Comparison of ENCODE assay signal across 26 mouse cellular contexts in the genomic region with DNA sequence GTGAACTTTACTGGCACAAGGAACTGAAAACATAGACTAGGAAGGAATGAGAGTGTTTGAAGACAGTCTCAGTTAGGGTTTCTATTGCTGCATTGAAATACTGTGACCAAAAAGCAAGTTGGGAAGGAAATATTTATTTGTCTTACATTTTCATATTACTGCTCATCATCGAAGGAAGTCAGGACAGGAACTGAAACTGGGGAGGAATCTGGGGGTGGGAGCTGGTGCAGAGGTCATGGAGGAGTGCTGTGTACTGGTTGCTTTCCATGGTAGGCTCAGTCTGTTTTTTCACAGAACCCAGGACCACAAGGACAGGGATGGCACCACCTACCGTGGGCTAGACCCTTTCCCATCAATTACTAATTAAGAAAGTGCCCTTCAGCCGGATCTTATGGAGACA. TPM values are rescaled to one million over a fixed set of nuclear protein-coding genes. Genes with fewer than 3 reads are reported as not detected.
A peak's percentile ranks its signal among the peaks of the same experiment; 100 is the strongest.
DNase-seq lines count a peak whose midpoint lies in the region; ATAC-seq and TF ChIP-seq lines count a peak whose summit lies in the region.
"Had no signal": no experiment of that assay in that cellular context is flagged by ENCODE, and none has a peak within 500 bp of the region (broad histone marks: within the 10 kb centered on the region; RNA-seq: fewer than 3 reads in every experiment).

No protein-coding gene starts in this region.

- 79% methylated on average over 3 of the region's 3 CpGs for WGBS in lung, postnatal 0 days

- no peaks in the 10 kb centered on the region for H3K27me3 ChIP-seq in lung, postnatal 0 days (replicated peaks; ENCODE audit: insufficient read depth, low read length)
- H3K27me3 ChIP-seq: heart, embryonic 13.5 days; lung, embryonic 15.5 days; midbrain, embryonic 15.5 days; stomach, embryonic 15.5 days had no signal

- H3K4me3 ChIP-seq in lung, postnatal 0 days (ENCODE audit: low read depth, low read length): no peak overlapping the region
- H3K4me3 ChIP-seq: forebrain, embryonic 13.5 days; heart, embryonic 13.5 days; lung, embryonic 15.5 days; midbrain, embryonic 10.5 days; midbrain, embryonic 15.5 days; stomach, embryonic 15.5 days had no signal

- no peaks in the 10 kb centered on the region for H3K9me3 ChIP-seq in lung, postnatal 0 days (ENCODE audit: low read length)
- H3K9me3 ChIP-seq: lung, embryonic 15.5 days; midbrain, embryonic 15.5 days; stomach, embryonic 15.5 days had no signal

- DNase-seq in lung, postnatal 36 days: peak; percentile 57
- no peak for DNase-seq in lung, postnatal 0 days (ENCODE audit: low spot score)
- DNase-seq in B cell, adult 2 months: peak; percentile 59 to 69
- no peak for DNase-seq in cerebellum, adult 8-10 months
- DNase-seq in right cerebral cortex, postnatal 25 days: no peak
- DNase-seq: adrenal gland, postnatal 10 days; cerebellum, adult 11 months; cerebellum, postnatal 10 days; gastrocnemius, postnatal 10 days; heart, postnatal 10 days; kidney, adult 11 months; kidney, postnatal 25 days; liver; lung, postnatal 4 days; right cerebral cortex, adult 18-20 months; thymus, postnatal 14 days had no signal

- no peak overlapping the region for H3K27ac ChIP-seq in lung, postnatal 0 days (ENCODE audit: low read length)
- H3K27ac ChIP-seq: forebrain, embryonic 13.5 days; heart, embryonic 13.5 days; hindbrain, embryonic 14.5 days; lung, embryonic 15.5 days; midbrain, embryonic 15.5 days; stomach, embryonic 15.5 days had no signal

- no peak overlapping the region for H3K4me2 ChIP-seq in lung, postnatal 0 days (replicated peaks; ENCODE audit: low read depth, low read length)
- H3K4me2 ChIP-seq: forebrain, embryonic 13.5 days; heart, embryonic 13.5 days; hindbrain, embryonic 14.5 days; lung, embryonic 15.5 days; midbrain, embryonic 15.5 days; stomach, embryonic 15.5 days had no signal

- ATAC-seq in lung, postnatal 0 days: no peak
- peak; percentile 24; the same call in 1 of the 2 replicates for ATAC-seq in common myeloid progenitor, adult 5-6 weeks (replicated peaks; ENCODE audit: low read depth, poor library complexity, severe bottlenecking)
- ATAC-seq in monocyte, adult 5-6 weeks (replicated peaks; ENCODE audit: insufficient number of reproducible peaks, low FRiP score, low TSS enrichment, poor library complexity, severe bottlenecking): peak; percentile 52
- ATAC-seq: forebrain, embryonic 13.5 days; midbrain, embryonic 15.5 days had no signal

- no peak for TF ChIP-seq CTCF in lung, postnatal 0 days (IDR thresholded peaks at IDR 0.05)

- no peak overlapping the region for H3K9ac ChIP-seq in lung, postnatal 0 days (replicated peaks; ENCODE audit: low read depth)
- H3K9ac ChIP-seq: forebrain, embryonic 13.5 days; heart, embryonic 13.5 days; hindbrain, embryonic 14.5 days; lung, embryonic 15.5 days; midbrain, embryonic 15.5 days; stomach, embryonic 15.5 days had no signal

- no peak for TF ChIP-seq EP300 in lung, postnatal 0 days (IDR thresholded peaks at IDR 0.05)

- H3K4me1 ChIP-seq in lung, postnatal 0 days (ENCODE audit: insufficient read depth, low read depth, low read length): peaks cover 13% of the 10 kb centered on the region
- H3K4me1 ChIP-seq: midbrain, embryonic 15.5 days had no signal

- no peaks in the 10 kb centered on the region for H3K36me3 ChIP-seq in lung, postnatal 0 days (ENCODE audit: insufficient read depth, low read length)
- H3K36me3 ChIP-seq: G1E; heart, embryonic 13.5 days; lung, embryonic 15.5 days; midbrain, embryonic 10.5 days; midbrain, embryonic 15.5 days; stomach, embryonic 15.5 days had no signal

RNA-seq across cellular contexts. Expression of gene Echdc3, which starts 46.3 kb away (rescaled TPM):
- 12.0 and 15.1 TPM in 2 replicates for polyA plus RNA-seq in lung, postnatal 0 days (2015; fragmentation: Nextera tagmentation; extraction: Ambion mirVana)
- 0.78 TPM in 1 of 2 replicates, not detected in the other for total RNA-seq in common myeloid progenitor, adult 5-6 weeks (2017)
- total RNA-seq in monocyte, adult 5-6 weeks (2017): 0.19 TPM in 1 of 3 replicates, not detected in the others
- polyA plus RNA-seq: G1E had no signal

Comparison
In these comparisons a context has a peak if more than half of its experiments do, and no peak if none do; other contexts are left out.
1. DNase-seq: peak in lung, postnatal 36 days (single experiment) and B cell, adult 2 months (2 of 2); none in lung, postnatal 0 days (single experiment), cerebellum, adult 8-10 months (single experiment) and right cerebral cortex, postnatal 25 days (single experiment).